Mouse (Mus musculus) heart, adult 2 months (tissue): ENCODE measurements around the gene Commd9. TPM values are rescaled to one million over a fixed set of nuclear protein-coding genes. Genes with fewer than 3 reads are reported as not detected.

Experiments
- DNase-seq, 2 experiments: peaks; one replicate each; pipeline ENCODE4 v3.0.0; 2021
- H3K27ac ChIP-seq: fragments of 200-600 bp; 2 replicates; pipeline ENCODE4 v1.8.1; 2022
- H3K27me3 ChIP-seq: fragments of 200-500 bp; 2 replicates; pipeline ENCODE4 v1.6.1; 2012; ENCODE audit warnings: mild to moderate bottlenecking, low read length, inconsistent platforms, mixed read lengths; ENCODE audit not compliant: control insufficient read depth, insufficient read depth
- H3K36me3 ChIP-seq: fragments of 200-500 bp; 2 replicates; pipeline ENCODE4 v1.6.1; 2012; ENCODE audit warnings: low read length, inconsistent platforms; ENCODE audit not compliant: control insufficient read depth, insufficient read depth
- H3K4me1 ChIP-seq: fragments of 200-500 bp; 2 replicates; pipeline ENCODE4 v1.6.1; 2011; ENCODE audit warnings: low read length; ENCODE audit not compliant: control insufficient read depth, insufficient read depth
- H3K4me3 ChIP-seq: fragments of 200-600 bp; 2 replicates; pipeline ENCODE4 v1.8.1; 2022
- H3K79me2 ChIP-seq: fragments of 200-500 bp; replicated peaks from 2 replicates; pipeline ENCODE4 v1.6.1; 2012; ENCODE audit warnings: mild to moderate bottlenecking, inconsistent platforms, low read length, moderate library complexity, mixed read lengths; ENCODE audit not compliant: control insufficient read depth, insufficient read depth
- H3K9ac ChIP-seq: fragments of 200-500 bp; 2 replicates; pipeline ENCODE4 v1.6.1; 2012; ENCODE audit warnings: low read depth, mild to moderate bottlenecking, control low read depth, inconsistent platforms, low read length, mixed read lengths
- CTCF ChIP-seq: fragments of 200-600 bp; IDR thresholded peaks from 2 replicates; pipeline ENCODE4 v1.8.1; 2022; ENCODE audit warnings: antibody characterized with exemption, mild to moderate bottlenecking, moderate library complexity
- EP300 ChIP-seq: fragments of 200-500 bp; IDR thresholded peaks from 2 replicates; pipeline ENCODE4 v1.6.1; 2011; ENCODE audit warnings: low read depth, low read length, control low read depth; ENCODE audit not compliant: insufficient read depth
- POLR2A ChIP-seq: fragments of 200-500 bp; IDR thresholded peaks from 2 replicates; pipeline ENCODE4 v1.6.1; 2011; ENCODE audit warnings: mild to moderate bottlenecking, low read depth, low read length, control low read depth; ENCODE audit not compliant: insufficient read depth
- WGBS: fragments of 180-500 bp; shearing (Covaris S2); methylation state at CpG from one replicate; pipeline ENCODE4 v1.1.7; 2018; 5-methylcytosine and 5-hydroxymethylcytosine counted together
- intact Hi-C: fragments of 180-260 bp; cut with DNase I; formaldehyde crosslinking; loops from one replicate; pipeline ENCODE4 v1.15.1; 2025
- polyA plus RNA-seq: library from polyadenylated mRNA; depleted of rRNA; stranded (reverse); fragments of >200 nt; gene quantifications from 2 replicates; pipeline ENCODE4 v1.2.3, GENCODE M21; 2012
- total RNA-seq, 2 experiments: library from RNA; stranded (reverse); gene quantifications; 2 replicates each; pipeline ENCODE4 v1.2.3; 2021

The Commd9 gene
- total and polyA plus RNA-seq, 3 experiments = 23.7 to 54.7 (median 26.1) TPM

GRCm38 (mm10) chr2:101918518-101918917, 32.5 kb downstream of the Commd9 start:
- no peak for TF ChIP-seq EP300
- no peak for TF ChIP-seq CTCF
- TF ChIP-seq POLR2A = no peak
- Histone ChIP-seq H3K79me2 (no peaks in the 10 kb centered on the region), H3K4me1 (no peaks in the 10 kb centered on the region), H3K9ac (no peak overlapping the region), H3K36me3 (no peaks in the 10 kb centered on the region), H3K27me3 (no peaks in the 10 kb centered on the region), H3K27ac (no peak overlapping the region), H3K4me3 (no peak overlapping the region)
- WGBS = 70% methylated on average over 7 of the region's 7 CpGs
- intact Hi-C loops = no loop called here
- no peak for DNase-seq

DNA sequence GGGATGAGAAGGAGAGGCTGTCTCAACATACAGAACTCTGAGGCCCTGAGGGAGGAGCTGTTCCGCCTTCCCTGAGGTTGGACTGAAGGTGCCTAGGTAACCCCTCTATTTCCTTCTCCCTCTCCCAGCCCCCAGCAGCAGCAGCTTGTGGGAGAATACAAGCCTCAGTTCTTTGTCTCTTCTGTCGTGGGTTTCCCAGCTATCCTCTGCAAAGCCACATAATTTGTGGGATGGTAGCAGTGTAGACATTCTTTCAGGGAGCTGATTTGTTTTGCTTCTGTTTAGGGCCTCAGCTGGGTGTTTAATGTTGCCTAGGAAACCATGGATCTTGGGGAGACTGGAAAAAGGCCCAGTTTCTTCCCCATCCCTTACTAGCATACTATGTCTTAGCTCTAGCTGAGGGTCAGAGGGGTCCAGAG, 34.1 kb downstream of the Commd9 start:
- DNase-seq = no peak
- H3K4me3 ChIP-seq = no peak overlapping the region
- no peak overlapping the region for H3K27ac ChIP-seq
- H3K36me3 ChIP-seq = no peaks in the 10 kb centered on the region
- no peak overlapping the region for H3K9ac ChIP-seq
- no peaks in the 10 kb centered on the region for H3K27me3 ChIP-seq
- H3K4me1 ChIP-seq = no peaks in the 10 kb centered on the region
- 74% methylated on average over 2 of the region's 2 CpGs for WGBS
- TF ChIP-seq EP300 (no peak), CTCF (no peak), POLR2A (no peak)
- H3K79me2 ChIP-seq = no peaks in the 10 kb centered on the region
- intact Hi-C loops = no loop called here

GRCm38 (mm10) chr2:101922302-101922701, 36.3 kb downstream of the Commd9 start:
- no peak overlapping the region for H3K4me3 ChIP-seq
- intact Hi-C loops = no loop called here
- no peaks in the 10 kb centered on the region for H3K27me3 ChIP-seq
- WGBS = 82% methylated on average over 4 of the region's 4 CpGs
- DNase-seq = no peak
- H3K27ac ChIP-seq = no peak overlapping the region
- no peaks in the 10 kb centered on the region for H3K4me1 ChIP-seq
- no peaks in the 10 kb centered on the region for H3K79me2 ChIP-seq
- TF ChIP-seq EP300 = no peak
- no peak for TF ChIP-seq POLR2A
- TF ChIP-seq CTCF = no peak
- H3K36me3 ChIP-seq = no peaks in the 10 kb centered on the region
- H3K9ac ChIP-seq = no peak overlapping the region

GRCm38 (mm10) chr2:101923181-101923580, 37.1 kb downstream of the Commd9 start:
- H3K4me1 ChIP-seq = no peaks in the 10 kb centered on the region
- intact Hi-C loops = no loop called here
- H3K79me2 ChIP-seq = no peaks in the 10 kb centered on the region
- no peak overlapping the region for H3K9ac ChIP-seq
- no peak for TF ChIP-seq POLR2A
- TF ChIP-seq CTCF = no peak
- TF ChIP-seq EP300 = no peak
- no peaks in the 10 kb centered on the region for H3K36me3 ChIP-seq
- DNase-seq = no peak
- 83% methylated on average over 4 of the region's 4 CpGs for WGBS
- H3K27me3 ChIP-seq = no peaks in the 10 kb centered on the region
- H3K4me3 ChIP-seq = no peak overlapping the region
- no peak overlapping the region for H3K27ac ChIP-seq

- Histone ChIP-seq H3K4me3 (no peak overlapping the region), H3K36me3 (no peaks in the 10 kb centered on the region), H3K79me2 (no peaks in the 10 kb centered on the region), H3K27me3 (no peaks in the 10 kb centered on the region), H3K27ac (no peak overlapping the region), H3K9ac (no peak overlapping the region), H3K4me1 (no peaks in the 10 kb centered on the region)
- TF ChIP-seq CTCF (no peak), EP300 (no peak), POLR2A (no peak)
- 87% methylated on average over 3 of the region's 3 CpGs for WGBS
- DNase-seq = no peak
- intact Hi-C loops = no loop called here
Observed at GRCm38 (mm10) chr2:101925183-101925582, 39.1 kb downstream of the Commd9 start.

GRCm38 (mm10) chr2:101925591-101926188, 39.6 kb downstream of the Commd9 start:
- Histone ChIP-seq H3K4me1 (no peaks in the 10 kb centered on the region), H3K36me3 (no peaks in the 10 kb centered on the region), H3K4me3 (no peak overlapping the region), H3K27me3 (no peaks in the 10 kb centered on the region), H3K9ac (no peak overlapping the region), H3K79me2 (no peaks in the 10 kb centered on the region), H3K27ac (no peak overlapping the region)
- intact Hi-C loops = no loop called here
- TF ChIP-seq CTCF (no peak), POLR2A (no peak), EP300 (no peak)
- no peak for DNase-seq
- WGBS = 79% methylated on average over 12 of the region's 12 CpGs
